Mouse (Mus musculus) midbrain, embryonic 13.5 days (tissue): Measurements from ENCODE around the gene Stk32c. TPM values are rescaled to one million over a fixed set of nuclear protein-coding genes. Genes with fewer than 3 reads are reported as not detected.

Source experiments
- ATAC-seq: fragments of 200-750 bp; cut with Nextera tagmentation; 2 replicates; pipeline ENCODE4 v1.8.0; 2017; ENCODE audit warnings: mild to moderate bottlenecking, moderate TSS enrichment, moderate library complexity
- H3K27ac ChIP-seq: fragments of 300-500 bp; sonication (generic); 2 replicates; pipeline ENCODE4 v1.5.1; 2015; ENCODE audit warnings: inconsistent platforms, mild to moderate bottlenecking, moderate library complexity
- H3K27me3 ChIP-seq: fragments of 300-500 bp; sonication (generic); 2 replicates; pipeline ENCODE4 v1.6.1; 2015; ENCODE audit warnings: mild to moderate bottlenecking, inconsistent platforms
- H3K36me3 ChIP-seq: fragments of 300-500 bp; sonication (generic); 2 replicates; pipeline ENCODE4 v1.6.1; 2015; ENCODE audit warnings: mild to moderate bottlenecking, inconsistent platforms
- H3K4me1 ChIP-seq: fragments of 300-500 bp; sonication (generic); replicated peaks from 2 replicates; pipeline ENCODE4 v1.6.1; 2015; ENCODE audit warnings: inconsistent platforms
- H3K4me2 ChIP-seq: fragments of 300-500 bp; sonication (generic); replicated peaks from 2 replicates; pipeline ENCODE4 v1.6.1; 2015; ENCODE audit warnings: moderate library complexity, mild to moderate bottlenecking, inconsistent platforms
- H3K4me3 ChIP-seq: fragments of 300-500 bp; sonication (generic); replicated peaks from 2 replicates; pipeline ENCODE4 v1.5.1; 2015; ENCODE audit warnings: mild to moderate bottlenecking, inconsistent platforms
- H3K9ac ChIP-seq: fragments of 300-500 bp; sonication (generic); replicated peaks from 2 replicates; pipeline ENCODE4 v1.6.1; 2015; ENCODE audit warnings: mild to moderate bottlenecking, inconsistent platforms
- H3K9me3 ChIP-seq: fragments of 300-500 bp; sonication (generic); 2 replicates; pipeline ENCODE4 v1.6.1; 2016; ENCODE audit warnings: mild to moderate bottlenecking, inconsistent platforms
- WGBS: fragments of 180-500 bp; shearing (Covaris S2); methylation state at CpG from one replicate; pipeline ENCODE4 v1.1.7; 2015; 5-methylcytosine and 5-hydroxymethylcytosine counted together
- polyA plus RNA-seq: library from polyadenylated mRNA; unstranded; fragments of >200 nt; fragmentation: Nextera tagmentation; extraction: Ambion mirVana; gene quantifications from 2 replicates; pipeline ENCODE4 v1.2.1, GENCODE M21; 2015

Gene Stk32c
- polyA plus RNA-seq, 1 experiment from 2014 or later: 0.79 TPM

- H3K4me1 ChIP-seq: no peaks in the 10 kb centered on the region
- no peaks in the 10 kb centered on the region for H3K36me3 ChIP-seq
- WGBS: 95% methylated on average over 1 of the region's 1 CpGs
Observed at GRCm38 (mm10) chr7:139224070-139224469, 11.0 kb upstream of the Stk32c start.

DNA sequence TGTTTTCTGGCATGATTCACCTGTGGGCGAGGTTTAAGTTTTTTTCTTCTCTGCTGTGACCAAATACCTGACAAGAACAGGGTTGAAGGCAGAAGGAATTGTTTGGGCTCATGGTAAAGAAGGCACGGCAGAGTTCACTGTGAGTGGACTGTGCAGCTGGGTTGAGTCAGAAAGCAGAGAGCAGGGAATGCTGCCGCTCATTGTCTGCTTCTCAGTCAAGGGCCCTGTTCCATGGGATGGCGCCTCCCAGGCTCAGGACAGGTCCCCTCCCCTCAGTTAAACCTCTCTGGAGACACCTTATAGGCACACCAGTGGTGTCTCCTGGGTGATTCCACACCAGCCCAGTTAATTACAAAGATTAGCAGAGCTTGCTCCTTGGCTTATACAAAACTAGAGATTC lies 9.2 kb upstream of the Stk32c start:
- H3K9ac ChIP-seq: no peak overlapping the region
- no peaks in the 10 kb centered on the region for H3K9me3 ChIP-seq
- no peak overlapping the region for H3K4me2 ChIP-seq
- H3K36me3 ChIP-seq: no peaks in the 10 kb centered on the region
- no peaks in the 10 kb centered on the region for H3K4me1 ChIP-seq
- no peaks in the 10 kb centered on the region for H3K27me3 ChIP-seq
- no peak overlapping the region for H3K27ac ChIP-seq
- WGBS: 66% methylated on average over 4 of the region's 4 CpGs
- ATAC-seq: no peak
- no peak overlapping the region for H3K4me3 ChIP-seq

More at GRCm38 (mm10) chr7:139224070-139224469, 11.0 kb upstream of the Stk32c start:
- H3K9ac ChIP-seq: no peak overlapping the region
- no peak overlapping the region for H3K27ac ChIP-seq
- no peaks in the 10 kb centered on the region for H3K9me3 ChIP-seq
- no peak overlapping the region for H3K4me2 ChIP-seq
- ATAC-seq: no peak
- H3K27me3 ChIP-seq: no peaks in the 10 kb centered on the region
- no peak overlapping the region for H3K4me3 ChIP-seq

- Histone ChIP-seq H3K4me2 (no peak overlapping the region), H3K9ac (no peak overlapping the region), H3K4me1 (no peaks in the 10 kb centered on the region), H3K27ac (no peak overlapping the region), H3K36me3 (no peaks in the 10 kb centered on the region), H3K27me3 (no peaks in the 10 kb centered on the region), H3K9me3 (no peaks in the 10 kb centered on the region), H3K4me3 (no peak overlapping the region)
- ATAC-seq: no peak
- 46% methylated on average over 2 of the region's 2 CpGs for WGBS
Observed at GRCm38 (mm10) chr7:139221856-139222255, 8.7 kb upstream of the Stk32c start.

DNA sequence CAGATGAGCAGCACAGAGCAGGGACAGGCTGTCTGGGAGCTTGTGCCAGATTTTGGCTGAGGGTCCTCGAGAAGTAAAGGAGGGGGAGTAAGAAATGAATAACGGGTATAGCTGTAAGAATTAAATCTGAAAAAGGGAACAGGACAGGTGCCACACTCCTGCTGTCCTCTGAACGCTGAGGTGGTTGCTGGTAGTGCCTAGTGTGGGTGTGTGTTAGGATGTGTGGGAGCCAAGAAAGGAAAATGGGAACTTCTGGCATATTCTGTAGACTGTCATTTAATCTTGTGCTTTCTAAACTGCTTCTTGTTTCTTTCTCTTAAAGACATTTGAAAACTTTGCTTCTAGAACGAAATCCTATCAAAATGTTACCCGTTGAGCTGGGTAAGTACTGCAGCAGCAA lies 8.0 kb upstream of the Stk32c start:
- Histone ChIP-seq H3K27ac (no peak overlapping the region), H3K9ac (no peak overlapping the region), H3K9me3 (no peaks in the 10 kb centered on the region), H3K4me2 (no peak overlapping the region), H3K4me1 (no peaks in the 10 kb centered on the region), H3K4me3 (no peak overlapping the region), H3K36me3 (no peaks in the 10 kb centered on the region), H3K27me3 (no peaks in the 10 kb centered on the region)
- WGBS: 81% methylated on average over 5 of the region's 5 CpGs
- ATAC-seq: no peak

GRCm38 (mm10) chr7:139220303-139220702 lies 7.2 kb upstream of the Stk32c start:
- Histone ChIP-seq H3K36me3 (no peaks in the 10 kb centered on the region), H3K27ac (no peak overlapping the region)
- 36% methylated on average over 2 of the region's 2 CpGs for WGBS

DNA sequence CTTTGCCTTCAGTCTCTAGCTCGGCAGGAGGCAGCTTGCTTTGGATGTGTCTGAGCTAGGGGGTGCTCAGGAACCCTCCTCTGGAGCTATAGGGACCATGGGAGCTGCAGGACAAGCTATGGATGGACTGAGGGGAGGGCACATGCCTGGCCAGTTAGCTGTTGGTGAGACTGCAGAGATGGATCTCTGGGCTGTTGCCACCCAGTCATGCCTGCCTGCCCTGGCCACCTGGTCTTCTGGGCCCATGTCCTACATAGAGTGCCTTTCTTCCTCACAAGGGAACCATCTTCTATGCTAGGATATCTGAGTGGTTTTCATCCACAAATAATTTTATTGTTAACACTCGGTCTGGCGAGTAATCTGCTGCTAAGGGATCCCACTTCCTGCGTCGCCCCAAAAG lies 6.4 kb upstream of the Stk32c start:
- 85% methylated on average over 5 of the region's 5 CpGs for WGBS

More at GRCm38 (mm10) chr7:139220303-139220702, 7.2 kb upstream of the Stk32c start:
- no peak overlapping the region for H3K9ac ChIP-seq
- H3K27me3 ChIP-seq: no peaks in the 10 kb centered on the region
- H3K4me1 ChIP-seq: no peaks in the 10 kb centered on the region
- H3K4me2 ChIP-seq: no peak overlapping the region
- H3K9me3 ChIP-seq: no peaks in the 10 kb centered on the region
- ATAC-seq: no peak
- H3K4me3 ChIP-seq: no peak overlapping the region

DNA sequence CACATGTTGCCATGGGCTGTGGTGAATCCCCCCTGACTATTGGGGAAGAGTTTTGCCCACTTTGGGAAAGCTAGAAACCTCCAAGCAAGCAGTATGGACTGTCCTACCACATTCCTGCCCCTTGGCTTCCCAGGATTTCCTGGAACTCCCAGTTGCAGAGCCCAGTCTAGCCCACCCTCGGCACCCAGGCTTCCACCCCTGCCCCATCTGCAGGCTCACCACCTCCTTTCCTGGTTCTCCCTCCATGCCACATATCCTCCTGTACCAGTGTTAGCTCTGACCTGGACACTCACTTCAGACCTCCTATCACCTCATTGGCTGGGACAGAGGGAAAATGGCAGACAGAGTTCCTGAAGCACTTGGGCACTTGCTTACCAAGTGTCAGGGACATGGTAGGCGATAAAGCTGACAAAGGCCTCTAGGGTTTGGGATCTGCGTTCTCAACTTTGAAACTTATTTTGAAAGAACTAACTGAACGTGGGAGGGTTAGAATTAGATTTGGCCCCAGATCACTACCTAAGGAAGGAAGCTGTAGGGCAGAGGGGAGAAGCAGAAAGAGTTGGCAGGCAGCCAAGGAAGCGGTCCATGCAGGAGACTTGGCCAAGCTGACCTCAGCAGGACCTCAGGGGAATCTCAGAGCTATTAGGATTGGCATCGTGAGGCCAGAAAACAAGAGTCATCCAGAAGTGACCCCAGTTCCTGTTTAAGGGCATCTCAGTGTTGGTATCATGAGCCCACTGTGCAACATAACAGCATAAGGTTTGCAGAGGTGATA lies 5.7 kb upstream of the Stk32c start:
- Histone ChIP-seq H3K9me3 (no peaks in the 10 kb centered on the region), H3K9ac (no peak overlapping the region), H3K4me2 (no peak overlapping the region), H3K27ac (no peak overlapping the region), H3K36me3 (no peaks in the 10 kb centered on the region), H3K4me1 (peaks cover 2% of the 10 kb centered on the region; the same call in 1 of the 2 replicates), H3K27me3 (no peaks in the 10 kb centered on the region), H3K4me3 (no peak overlapping the region)
- ATAC-seq: no peak
- WGBS: 76% methylated on average over 6 of the region's 6 CpGs

More for the DNA sequence above, 6.4 kb upstream of the Stk32c start:
- no peaks in the 10 kb centered on the region for H3K27me3 ChIP-seq
- H3K9ac ChIP-seq: no peak overlapping the region
- ATAC-seq: no peak
- H3K4me2 ChIP-seq: no peak overlapping the region
- H3K27ac ChIP-seq: no peak overlapping the region
- no peak overlapping the region for H3K4me3 ChIP-seq
- no peaks in the 10 kb centered on the region for H3K36me3 ChIP-seq
- H3K4me1 ChIP-seq: no peaks in the 10 kb centered on the region
- H3K9me3 ChIP-seq: no peaks in the 10 kb centered on the region

DNA sequence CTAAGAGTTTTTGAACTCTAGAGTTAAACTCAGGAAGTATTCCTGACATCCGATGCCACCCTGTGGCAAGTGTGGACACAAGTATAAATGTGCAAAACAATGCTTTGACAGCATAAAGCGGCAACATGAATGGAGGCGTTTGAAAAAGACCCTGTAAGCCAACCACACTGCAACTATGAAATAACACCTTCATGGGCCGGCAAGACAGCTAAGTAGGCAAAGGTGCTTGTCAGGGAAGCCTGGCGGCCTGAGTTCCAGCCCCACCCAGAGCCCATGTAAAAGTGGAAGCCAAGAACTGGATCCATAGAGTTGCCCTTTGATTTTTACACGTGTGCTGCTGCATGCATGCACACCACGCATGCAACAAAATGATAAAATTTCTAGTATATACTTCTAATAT lies 3.9 kb upstream of the Stk32c start:
- Histone ChIP-seq H3K4me2 (no peak overlapping the region), H3K27ac (no peak overlapping the region), H3K4me3 (no peak overlapping the region), H3K36me3 (no peaks in the 10 kb centered on the region), H3K9me3 (no peaks in the 10 kb centered on the region), H3K4me1 (peaks cover 13% of the 10 kb centered on the region), H3K27me3 (no peaks in the 10 kb centered on the region), H3K9ac (no peak overlapping the region)
- 82% methylated on average over 7 of the region's 7 CpGs for WGBS
- no peak for ATAC-seq

- H3K36me3 ChIP-seq: no peaks in the 10 kb centered on the region
- 96% methylated on average over 9 of the region's 9 CpGs for WGBS
Observed at GRCm38 (mm10) chr7:139216464-139216863, 3.4 kb upstream of the Stk32c start.

GRCm38 (mm10) chr7:139215946-139216345 lies 2.8 kb upstream of the Stk32c start:
- H3K9ac ChIP-seq: no peak overlapping the region
- WGBS: 92% methylated on average over 7 of the region's 7 CpGs
- H3K27me3 ChIP-seq: no peaks in the 10 kb centered on the region
- H3K4me3 ChIP-seq: no peak overlapping the region
- no peak overlapping the region for H3K27ac ChIP-seq
- H3K9me3 ChIP-seq: no peaks in the 10 kb centered on the region
- H3K36me3 ChIP-seq: no peaks in the 10 kb centered on the region
- H3K4me2 ChIP-seq: no peak overlapping the region
- ATAC-seq: no peak
- H3K4me1 ChIP-seq: peaks cover 16% of the 10 kb centered on the region

More at GRCm38 (mm10) chr7:139216464-139216863, 3.4 kb upstream of the Stk32c start:
- Histone ChIP-seq H3K9me3 (no peaks in the 10 kb centered on the region), H3K4me2 (no peak overlapping the region), H3K4me1 (peaks cover 16% of the 10 kb centered on the region), H3K4me3 (no peak overlapping the region), H3K27ac (no peak overlapping the region), H3K27me3 (no peaks in the 10 kb centered on the region), H3K9ac (no peak overlapping the region)
- ATAC-seq: no peak

DNA sequence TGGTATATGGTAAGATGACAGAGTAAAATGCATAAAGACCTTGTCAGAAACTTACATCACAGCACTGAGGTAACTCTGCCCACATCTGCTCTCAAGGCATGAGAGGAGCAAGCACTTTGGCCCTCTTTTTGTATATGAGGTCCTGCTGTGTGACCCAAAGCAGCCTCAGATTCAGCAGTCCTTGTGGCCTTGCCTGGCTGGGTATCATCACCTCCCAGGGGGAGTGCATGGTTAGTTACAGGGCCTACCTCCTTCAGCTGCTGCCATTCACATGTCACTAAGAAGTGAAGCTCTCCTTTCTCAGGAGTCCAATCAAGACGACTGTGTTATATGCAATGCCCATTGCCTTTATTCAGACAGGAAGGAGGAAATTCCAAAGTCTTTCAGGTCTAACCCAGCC lies 2.4 kb upstream of the Stk32c start:
- Histone ChIP-seq H3K4me3 (no peak overlapping the region), H3K4me1 (peaks cover 16% of the 10 kb centered on the region), H3K9me3 (no peaks in the 10 kb centered on the region), H3K9ac (no peak overlapping the region), H3K27me3 (no peaks in the 10 kb centered on the region), H3K27ac (no peak overlapping the region), H3K36me3 (no peaks in the 10 kb centered on the region), H3K4me2 (no peak overlapping the region)
- 73% methylated on average over 1 of the region's 1 CpGs for WGBS
- no peak for ATAC-seq

- WGBS: 76% methylated on average over 14 of the region's 14 CpGs
- H3K9me3 ChIP-seq: no peaks in the 10 kb centered on the region
- peaks cover 16% of the 10 kb centered on the region for H3K4me1 ChIP-seq
- H3K27me3 ChIP-seq: no peaks in the 10 kb centered on the region
- no peak overlapping the region for H3K27ac ChIP-seq
- ATAC-seq: no peak
- no peak overlapping the region for H3K4me3 ChIP-seq
- no peak overlapping the region for H3K9ac ChIP-seq
- no peaks in the 10 kb centered on the region for H3K36me3 ChIP-seq
- H3K4me2 ChIP-seq: no peak overlapping the region
Observed at GRCm38 (mm10) chr7:139214596-139215340, 1.7 kb upstream of the Stk32c start.
